Mouse (Mus musculus): ENCODE data around the gene Slc26a6. TPM values are rescaled to one million over a fixed set of nuclear protein-coding genes. Genes with fewer than 3 reads are reported as not detected.

Gene Slc26a6
- total RNA-seq, 1 experiment from 2014 or later, result 10.3 TPM

DNA sequence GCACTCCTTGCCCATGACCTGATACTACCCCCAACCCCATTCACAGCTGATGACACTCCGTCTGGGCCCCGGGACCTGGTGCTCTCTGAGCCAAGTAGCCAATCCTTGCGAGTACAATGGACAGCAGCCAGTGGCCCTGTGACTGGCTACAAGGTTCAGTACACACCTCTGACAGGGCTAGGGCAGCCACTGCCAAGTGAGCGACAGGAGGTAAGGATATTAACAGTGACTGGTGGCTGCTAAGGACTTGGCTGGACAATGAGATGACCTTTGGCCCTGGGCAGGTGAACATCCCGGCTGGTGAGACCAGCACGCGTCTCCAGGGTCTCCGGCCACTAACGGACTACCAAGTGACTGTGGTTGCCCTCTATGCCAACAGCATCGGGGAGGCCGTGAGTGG is 102.8 kb downstream of the Slc26a6 start:
- DNase-seq, result no peak

Small RNAs within 50 kb of the gene (microRNA-seq; reads per million reads assigned to microRNA genes)
- gene Gm23156, result 0 reads per million in 2 experiments

Other genes with a start within 250 kb of the Slc26a6 start
- 48.9 and 73.9 TPM in 2 replicates for gene Arih2, start 203.9 kb upstream of the Slc26a6 start, total RNA-seq (2021)
- 91.1 and 112 TPM in 2 replicates for gene Slc25a20, start 191.2 kb upstream of the Slc26a6 start, total RNA-seq (2021)
- 29.3 and 30.7 TPM in 2 replicates for gene Prkar2a, start 164.0 kb upstream of the Slc26a6 start, total RNA-seq (2021)
- gene Ip6k2, start 69.5 kb upstream of the Slc26a6 start, total RNA-seq (2021), result 79.3 and 92.7 TPM in 2 replicates
- gene Nckipsd, start 44.9 kb upstream of the Slc26a6 start, total RNA-seq (2021), result 7.3 and 10.6 TPM in 2 replicates
- 4.2 and 5.5 TPM in 2 replicates for gene Celsr3, start 27.0 kb upstream of the Slc26a6 start, total RNA-seq (2021)
- gene Tmem89, start 61.3 kb downstream of the Slc26a6 start, total RNA-seq (2021), result not detected in 2 replicates
- gene Uqcrc1, start 83.3 kb downstream of the Slc26a6 start, total RNA-seq (2021), result 577 and 589 TPM in 2 replicates
- 3.5 and 6.3 TPM in 2 replicates for gene Col7a1, start 100.3 kb downstream of the Slc26a6 start, total RNA-seq (2021)
- 0.82 TPM in 1 of 2 replicates, not detected in the other for gene Ucn2, start 132.7 kb downstream of the Slc26a6 start, total RNA-seq (2021)
- 4.5 and 6.5 TPM in 2 replicates for gene Pfkfb4, start 138.5 kb downstream of the Slc26a6 start, total RNA-seq (2021)
- gene Shisa5, start 185.3 kb downstream of the Slc26a6 start, total RNA-seq (2021), result 119 TPM in 2 replicates
- 18.8 and 23.3 TPM in 2 replicates for gene Trex1, start 206.5 kb downstream of the Slc26a6 start, total RNA-seq (2021)
- gene Atrip, start 220.8 kb downstream of the Slc26a6 start, total RNA-seq (2021), result 18.1 and 20.5 TPM in 2 replicates
- 15.7 and 21.0 TPM in 2 replicates for gene Ccdc51, start 229.2 kb downstream of the Slc26a6 start, total RNA-seq (2021)
- gene Tma7, start 229.3 kb downstream of the Slc26a6 start, total RNA-seq (2021), result 370 and 418 TPM in 2 replicates
- 122 and 223 TPM in 2 replicates for gene Plxnb1, start 242.1 kb downstream of the Slc26a6 start, total RNA-seq (2021)

Data from adrenal gland, postnatal 25 days (tissue).